In the genomic region with DNA sequence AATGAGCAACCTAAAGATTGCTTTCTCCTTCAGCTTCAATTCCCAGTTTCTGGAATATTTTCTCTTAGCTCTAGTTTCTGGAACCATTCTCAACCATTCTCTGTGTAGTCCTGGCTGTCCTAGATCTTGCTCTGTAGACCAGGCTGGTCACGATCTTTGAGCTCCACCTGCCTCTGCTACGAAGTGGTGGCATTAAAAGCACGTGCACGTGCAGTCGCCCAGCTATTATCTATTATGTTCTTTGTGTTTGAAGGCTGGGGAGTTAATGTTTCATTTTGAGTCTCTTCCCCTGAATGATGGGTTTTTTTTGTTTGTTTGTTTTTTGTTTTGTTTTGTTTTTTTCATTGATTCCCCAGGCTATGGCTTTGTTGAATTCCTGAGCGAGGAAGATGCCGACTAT, we compare ENCODE assay signal across 1 mouse cellular context.
TF ChIP-seq lines count a peak whose summit lies in the region.

No protein-coding gene starts in this region.

TF ChIP-seq in MEL, 35 proteins besides CTCF, POLR2A, EP300 and RAD21:
- TF ChIP-seq MXI1 (IDR thresholded peaks at IDR 0.05; ENCODE audit: low read depth, low read length): peak; percentile 95
- TF ChIP-seq USF1 (IDR thresholded peaks at IDR 0.05; ENCODE audit: low read depth, low read length): peak; percentile 30; the same call in 1 of the 2 replicates
- TF ChIP-seq POLR2AphosphoS5 (IDR thresholded peaks at IDR 0.05; ENCODE audit: borderline replicate concordance, low read depth, low read length): no peak
- TF ChIP-seq MYC (IDR thresholded peaks at IDR 0.05; ENCODE audit: low read depth, low read length): peak; percentile 94
- 0 out of 2 replicates have a peak, but pooled peaks have one; percentile 9 for TF ChIP-seq CHD1 (IDR thresholded peaks at IDR 0.05; ENCODE audit: low read depth, low read length)
- TF ChIP-seq KAT2A (conservative IDR thresholded peaks at IDR 0.05; ENCODE audit: low read depth, low read length): no peak
- no peak for TF ChIP-seq NELFE (IDR thresholded peaks at IDR 0.05; ENCODE audit: low read depth, low read length)
- TF ChIP-seq TAL1 (IDR thresholded peaks at IDR 0.05; ENCODE audit: low read length): no peak
- TF ChIP-seq RCOR1 (IDR thresholded peaks at IDR 0.05; ENCODE audit: low read depth, low read length): no peak
- no peak for TF ChIP-seq GATA1 (IDR thresholded peaks at IDR 0.05; ENCODE audit: low read depth, low read length)
- TF ChIP-seq HCFC1 (IDR thresholded peaks at IDR 0.05; ENCODE audit: low read depth, low read length): no peak
- peak; percentile 96 for TF ChIP-seq MAX (IDR thresholded peaks at IDR 0.05; ENCODE audit: low read length)
- 0 out of 2 replicates have a peak, but pooled peaks have one; percentile 26 for TF ChIP-seq ETS1 (IDR thresholded peaks at IDR 0.05; ENCODE audit: low read depth, low read length)
- TF ChIP-seq USF2 (IDR thresholded peaks at IDR 0.05; ENCODE audit: borderline replicate concordance in 1 of 2, insufficient read depth in 1 of 2, low read depth in 1 of 2, low read length in 2 of 2): no peak
- no peak for TF ChIP-seq ZNF384 (IDR thresholded peaks at IDR 0.05; ENCODE audit: low read depth, low read length)
- peak; percentile 93 for TF ChIP-seq BHLHE40 (IDR thresholded peaks at IDR 0.05; ENCODE audit: borderline replicate concordance, low read depth, low read length)
TF ChIP-seq in MEL: peak in this region for 7.
